23 mouse cellular contexts compared by ENCODE assay signal in the genomic region with DNA sequence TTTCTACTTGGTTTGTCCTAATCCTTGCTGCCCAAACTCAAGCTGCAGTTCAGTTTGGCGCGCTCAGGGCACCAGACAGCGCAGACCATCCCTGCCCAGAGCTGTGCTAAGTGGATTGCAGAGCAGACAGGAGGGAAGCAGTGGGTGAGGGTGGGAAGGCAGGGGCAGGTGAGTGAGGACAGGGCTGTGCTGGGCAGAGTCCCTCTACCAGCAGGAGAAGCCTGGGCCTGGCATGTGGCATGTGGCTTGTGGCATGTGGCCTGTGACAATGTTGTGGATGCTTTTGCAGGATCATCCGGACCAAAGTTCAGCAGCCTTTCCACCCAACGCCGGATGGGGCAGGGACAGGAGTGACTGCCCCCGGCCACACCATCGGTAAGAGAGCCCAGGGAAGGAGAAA. TPM values are rescaled to one million over a fixed set of nuclear protein-coding genes. Genes with fewer than 3 reads are reported as not detected.
DNase-seq lines count a peak whose midpoint lies in the region; ATAC-seq and TF ChIP-seq lines count a peak whose summit lies in the region.
"Had no signal": no experiment of that assay in that cellular context is flagged by ENCODE, and none has a peak within 500 bp of the region (broad histone marks: within the 10 kb centered on the region; RNA-seq: fewer than 3 reads in every experiment).

No protein-coding gene starts in this region.

- DNase-seq in kidney, adult 2 months: peak; percentile 29
- no peak for DNase-seq in kidney, postnatal 4 days
- no peak for DNase-seq in kidney, postnatal 0 days (ENCODE audit: low spot score)
- no peak for DNase-seq in kidney, adult 18-20 months
- peak; percentile 12 to 60 for DNase-seq in kidney, postnatal 25 days
- DNase-seq: adrenal gland, adult 2 months; adrenal gland, postnatal 10 days; adrenal gland, postnatal 25 days; cerebellum, adult 11 months; cerebellum, adult 18-20 months; cerebellum, adult 8-10 months; cerebellum, adult 9-11 months; cerebellum, postnatal 14 days; cerebellum, postnatal 36 days; embryo, embryonic 11 days had no signal

- no peak overlapping the region for H3K4me3 ChIP-seq in kidney, adult 2 months (ENCODE audit: insufficient read depth, low read depth, low read length)
- H3K4me3 ChIP-seq in kidney, postnatal 0 days (replicated peaks; ENCODE audit: low read depth, low read length): no peak overlapping the region
- no peak overlapping the region for H3K4me3 ChIP-seq in kidney, embryonic 14.5 days (ENCODE audit: low read length)
- H3K4me3 ChIP-seq: embryonic facial prominence, embryonic 13.5 days; embryonic facial prominence, embryonic 15.5 days; erythroblast, embryonic 14.5 days; forebrain, embryonic 10.5 days; forebrain, embryonic 12.5 days had no signal

- TF ChIP-seq CTCF in kidney, adult 2 months (conservative IDR thresholded peaks at IDR 0.05; ENCODE audit: insufficient read depth, insufficient read length, low read depth, low read length): no peak
- no peak for TF ChIP-seq CTCF in kidney, postnatal 0 days (IDR thresholded peaks at IDR 0.05; ENCODE audit: low read depth)

- H3K9ac ChIP-seq in kidney, postnatal 0 days (ENCODE audit: low read depth, low read length): no peak overlapping the region
- H3K9ac ChIP-seq in kidney, embryonic 14.5 days (ENCODE audit: low read depth, low read length): no peak overlapping the region
- H3K9ac ChIP-seq: embryonic facial prominence, embryonic 13.5 days; embryonic facial prominence, embryonic 15.5 days; forebrain, embryonic 12.5 days had no signal

- no peaks in the 10 kb centered on the region for H3K27me3 ChIP-seq in kidney, adult 2 months (replicated peaks; ENCODE audit: control insufficient read depth, insufficient read depth, low read length)
- no peaks in the 10 kb centered on the region for H3K27me3 ChIP-seq in kidney, postnatal 0 days (ENCODE audit: insufficient read depth, low read length)
- no peaks in the 10 kb centered on the region for H3K27me3 ChIP-seq in kidney, embryonic 14.5 days (ENCODE audit: control insufficient read depth, insufficient read depth, low read length)

- ATAC-seq in kidney, postnatal 0 days (replicated peaks; ENCODE audit: low FRiP score, low read depth): 0 out of 2 replicates have a peak, but pooled peaks have one; percentile 52
- ATAC-seq in kidney, embryonic 14.5 days (ENCODE audit: low FRiP score, low TSS enrichment): no peak
- ATAC-seq: forebrain, embryonic 14.5 days had no signal

- H3K9me3 ChIP-seq in kidney, postnatal 0 days (replicated peaks; ENCODE audit: low read length): no peaks in the 10 kb centered on the region
- no peaks in the 10 kb centered on the region for H3K9me3 ChIP-seq in kidney, embryonic 14.5 days (ENCODE audit: control insufficient read depth, low read length)
- H3K9me3 ChIP-seq: embryonic facial prominence, embryonic 13.5 days; embryonic facial prominence, embryonic 15.5 days; forebrain, embryonic 10.5 days; forebrain, embryonic 12.5 days had no signal

- H3K4me1 ChIP-seq in kidney, adult 2 months (ENCODE audit: control insufficient read depth, insufficient read depth, low read length): peaks cover 3% of the 10 kb centered on the region; the same call in 1 of the 2 replicates
- no peaks in the 10 kb centered on the region for H3K4me1 ChIP-seq in kidney, postnatal 0 days (replicated peaks; ENCODE audit: insufficient read depth, low read length)
- H3K4me1 ChIP-seq in kidney, embryonic 14.5 days (ENCODE audit: control insufficient read depth, insufficient read depth, low read length): 0 out of 2 replicates have a peak, but pooled peaks cover 7% of the 10 kb centered on the region
- H3K4me1 ChIP-seq: embryonic facial prominence, embryonic 13.5 days; embryonic facial prominence, embryonic 15.5 days; forebrain, embryonic 12.5 days had no signal

- no peak overlapping the region for H3K4me2 ChIP-seq in kidney, postnatal 0 days (ENCODE audit: low read length)
- no peak overlapping the region for H3K4me2 ChIP-seq in kidney, embryonic 14.5 days (replicated peaks; ENCODE audit: low read depth, low read length)
- H3K4me2 ChIP-seq: embryonic facial prominence, embryonic 13.5 days; embryonic facial prominence, embryonic 15.5 days; forebrain, embryonic 12.5 days had no signal

- WGBS in kidney, adult 2 months: 73% methylated on average over 8 of the region's 8 CpGs
- WGBS in kidney, postnatal 0 days: 81% methylated on average over 8 of the region's 8 CpGs
- WGBS in kidney, embryonic 14.5 days: 88% methylated on average over 8 of the region's 8 CpGs

- no peak for TF ChIP-seq POLR2A in kidney, adult 2 months (IDR thresholded peaks at IDR 0.05; ENCODE audit: low read depth, low read length)

- no peak overlapping the region for H3K27ac ChIP-seq in kidney, adult 2 months (ENCODE audit: insufficient read depth, low read depth, low read length)
- H3K27ac ChIP-seq in kidney, postnatal 0 days: no peak overlapping the region
- H3K27ac ChIP-seq in kidney, embryonic 14.5 days (ENCODE audit: low read depth, low read length): no peak overlapping the region
- H3K27ac ChIP-seq: embryonic facial prominence, embryonic 13.5 days; embryonic facial prominence, embryonic 15.5 days; forebrain, embryonic 10.5 days; forebrain, embryonic 12.5 days had no signal

- no peaks in the 10 kb centered on the region for H3K36me3 ChIP-seq in kidney, adult 2 months (ENCODE audit: control insufficient read depth, insufficient read depth, low read length)
- 0 out of 2 replicates have a peak, but pooled peaks cover 21% of the 10 kb centered on the region for H3K36me3 ChIP-seq in kidney, postnatal 0 days (ENCODE audit: insufficient read depth, low read length)
- H3K36me3 ChIP-seq in kidney, embryonic 14.5 days (ENCODE audit: control insufficient read depth, insufficient read depth, low read length): peaks cover 85% of the 10 kb centered on the region
- H3K36me3 ChIP-seq: embryonic facial prominence, embryonic 13.5 days; embryonic facial prominence, embryonic 15.5 days; forebrain, embryonic 10.5 days; forebrain, embryonic 12.5 days had no signal

RNA-seq across cellular contexts. Expression of a gene that starts 32.6 kb away (rescaled TPM):
- polyA plus RNA-seq in kidney, adult 2 months (2012; rRNA removed): 25.8 and 29.7 TPM in 2 replicates
- polyA plus RNA-seq in kidney, postnatal 0 days (2015; fragmentation: Nextera tagmentation; extraction: Ambion mirVana): 27.4 and 29.6 TPM in 2 replicates
- 43.3 and 55.9 TPM in 2 replicates for polyA plus RNA-seq in kidney, embryonic 14.5 days (2014; fragmentation: Nextera tagmentation; extraction: Ambion mirVana)
- polyA plus RNA-seq: adrenal gland, adult 2 months; C2C12; erythroblast, embryonic 14.5 days had no signal

Comparison
In these comparisons a context has a peak if more than half of its experiments do, and no peak if none do; other contexts are left out.
1. DNase-seq: peak in kidney, adult 2 months (single experiment) and kidney, postnatal 25 days (2 of 2); none in kidney, postnatal 4 days (0 of 2), kidney, postnatal 0 days (single experiment) and kidney, adult 18-20 months (single experiment).